Mouse (Mus musculus) cerebral cortex, adult 2 months (tissue): ENCODE measurements around the gene Meiob.

Experiments used
- WGBS: fragments of 180-500 bp; shearing (Covaris S2); methylation state at CpG from one replicate; pipeline ENCODE4 v1.1.7; 2018; 5-methylcytosine and 5-hydroxymethylcytosine counted together

Meiob gene

DNA sequence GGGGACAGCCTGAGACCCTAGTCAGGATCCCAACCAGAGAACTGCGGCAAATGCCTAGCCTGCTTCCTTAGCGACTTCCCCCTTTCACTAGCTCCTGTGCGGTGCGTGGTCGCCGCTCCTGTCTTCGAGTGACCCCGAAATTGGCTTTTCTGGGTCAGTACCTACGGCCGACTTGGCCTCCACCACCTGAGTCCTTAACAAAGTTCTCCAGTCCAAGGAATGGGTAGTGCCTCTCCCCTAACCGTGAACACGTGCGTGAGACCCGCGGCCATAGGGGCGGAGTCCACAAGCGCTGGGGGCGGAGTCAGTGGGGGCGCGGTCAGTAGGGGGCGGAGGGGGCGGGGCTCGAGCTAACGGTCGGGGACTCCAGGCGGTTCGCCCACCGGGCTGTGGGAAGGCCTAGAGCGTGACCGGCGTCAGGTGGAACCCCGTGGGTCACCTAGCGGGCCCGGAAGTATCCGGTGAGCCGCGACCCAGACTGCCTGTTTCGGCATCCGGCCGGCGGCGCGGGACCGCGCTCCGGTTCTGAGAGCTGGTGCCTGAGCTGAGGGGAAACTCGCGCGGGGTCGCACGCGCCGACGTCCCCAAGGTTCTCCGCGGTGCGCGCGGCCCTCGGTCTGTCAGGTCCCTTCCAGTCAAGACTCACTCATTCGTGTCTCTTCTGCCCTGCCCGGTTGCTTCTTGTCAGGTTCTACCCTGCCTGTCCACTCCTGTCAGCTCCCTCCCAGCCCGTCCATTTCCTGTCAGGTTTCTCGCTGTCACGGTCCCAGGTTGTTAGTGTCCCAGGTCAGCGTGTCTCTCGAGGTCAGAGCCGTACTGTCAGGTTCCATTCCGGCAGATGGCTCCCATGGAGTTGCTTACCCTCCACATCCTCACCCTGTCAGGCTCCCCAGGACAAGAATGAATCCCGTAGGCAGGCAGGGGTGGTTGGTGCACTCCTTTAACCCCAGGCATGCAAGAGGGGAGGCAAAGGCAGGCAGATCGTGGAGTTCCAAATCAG is at the start of gene Meiob:
TSS of gene Meiob (plus strand) at position 338 of the 1,000 bp plus-strand sequence.
- WGBS: 2% methylated on average over 71 of the region's 71 CpGs

DNA sequence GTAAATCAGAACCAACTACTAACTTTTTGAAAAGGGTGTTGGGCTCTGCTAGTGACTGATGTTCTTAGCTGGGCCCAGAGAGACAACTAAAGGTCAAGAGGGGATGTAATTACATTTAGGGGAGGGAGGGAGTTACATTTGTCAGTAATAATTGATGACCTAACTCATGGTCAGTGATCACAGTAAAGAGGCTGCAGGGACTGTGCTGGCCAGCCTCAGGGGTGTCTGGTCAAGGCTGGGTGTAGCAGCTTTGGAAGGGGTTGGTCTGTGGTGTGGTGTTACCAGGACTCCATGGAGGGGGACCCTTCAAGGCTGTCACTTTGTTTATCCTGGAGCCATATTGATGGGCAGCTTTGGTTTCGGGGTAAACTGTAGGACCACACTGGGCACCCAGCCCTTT is 46.7 kb upstream of the Meiob start:
- WGBS: 93% methylated on average over 1 of the region's 1 CpGs

DNA sequence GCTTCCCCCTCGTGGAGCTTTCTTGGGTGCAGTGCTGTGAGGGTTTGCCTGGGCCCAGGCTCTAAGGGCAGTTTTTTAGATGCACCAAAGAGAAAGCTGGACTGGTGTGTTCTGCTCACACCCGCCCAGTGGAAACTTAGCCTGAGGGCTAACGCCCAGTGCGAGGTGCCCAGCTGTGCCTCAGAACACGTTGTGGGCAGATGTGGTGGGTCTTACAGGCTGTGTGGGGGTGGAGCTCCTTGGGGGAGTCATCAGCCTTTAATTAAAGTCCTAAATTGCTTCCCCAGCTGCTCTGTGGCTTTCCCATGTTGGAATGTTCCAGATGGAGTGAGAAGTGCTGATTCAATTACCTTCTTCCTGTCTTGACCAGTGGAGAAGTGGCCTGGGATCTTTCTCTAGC is 43.0 kb upstream of the Meiob start:
- 58% methylated on average over 5 of the region's 5 CpGs for WGBS

DNA sequence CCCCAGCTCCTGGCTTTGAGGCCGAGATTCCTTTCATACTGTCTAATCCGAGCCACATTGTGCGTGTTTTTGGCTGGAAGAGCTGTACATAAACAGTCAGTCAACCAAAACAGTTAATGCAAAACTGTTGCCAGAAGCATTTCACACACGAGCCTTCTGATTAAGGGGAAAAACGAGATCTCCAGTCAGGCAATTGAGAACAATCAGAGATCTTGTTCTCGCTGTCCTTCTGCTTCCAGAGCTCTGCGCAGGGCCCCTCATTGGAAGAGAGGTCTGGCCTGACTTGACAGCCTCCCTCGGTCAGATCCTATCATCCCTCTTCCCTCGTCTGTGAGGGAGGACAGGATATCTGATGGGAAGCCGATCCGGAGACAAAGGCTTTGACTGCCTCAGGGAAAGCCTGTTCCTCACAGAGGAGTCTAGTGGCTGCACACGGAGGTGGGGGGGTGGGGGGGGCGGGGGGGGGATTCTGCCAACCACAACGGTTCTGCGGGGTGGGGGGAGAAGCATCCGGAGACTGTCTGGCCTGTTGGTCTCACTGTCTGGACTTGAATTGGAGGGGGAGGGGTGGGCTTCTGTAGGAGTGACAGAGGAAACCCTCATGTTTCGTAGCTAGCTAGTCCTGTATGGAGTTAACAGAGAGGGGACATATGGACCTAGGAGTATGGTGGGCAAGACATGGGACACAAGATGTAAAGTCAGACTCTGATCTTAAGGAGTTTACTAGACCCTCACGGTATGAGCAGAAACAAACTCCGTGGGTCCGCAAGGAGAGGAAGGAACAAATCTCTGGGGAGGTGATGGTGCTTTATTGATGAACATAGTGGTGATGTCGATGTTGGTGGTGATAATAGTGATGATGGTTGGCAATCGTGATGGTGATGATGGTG is 38.8 kb upstream of the Meiob start:
- WGBS: 50% methylated on average over 21 of the region's 22 CpGs

DNA sequence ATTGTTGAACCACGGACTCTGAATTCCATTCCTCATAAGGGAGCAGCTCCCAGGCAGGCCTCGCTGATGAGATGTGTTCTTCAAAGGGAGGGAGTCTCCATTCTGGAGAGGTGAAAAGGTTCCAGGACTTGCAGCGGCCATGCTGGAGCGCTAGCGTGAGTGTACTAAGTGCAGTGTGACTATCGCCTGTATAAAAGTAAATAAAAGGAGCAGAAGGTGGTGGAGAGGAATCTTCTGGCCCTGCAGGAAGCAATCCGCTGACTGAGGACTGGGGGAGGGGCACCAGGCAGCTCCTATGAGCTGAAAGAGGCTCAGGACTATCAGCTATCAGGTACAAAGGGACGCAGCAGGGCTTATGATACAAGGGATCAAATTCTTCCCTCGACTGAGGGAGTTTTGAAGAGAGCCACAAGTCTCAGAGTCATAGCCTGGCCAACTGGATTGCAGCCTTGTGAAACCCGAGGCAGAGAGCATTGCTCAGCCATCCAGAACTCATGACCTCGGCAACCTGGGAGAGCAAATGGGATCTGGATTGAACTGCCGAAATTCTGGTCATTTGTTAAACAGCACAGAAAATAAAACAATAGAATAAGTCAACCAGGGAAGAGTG is 37.7 kb upstream of the Meiob start:
- 50% methylated on average over 12 of the region's 12 CpGs for WGBS

DNA sequence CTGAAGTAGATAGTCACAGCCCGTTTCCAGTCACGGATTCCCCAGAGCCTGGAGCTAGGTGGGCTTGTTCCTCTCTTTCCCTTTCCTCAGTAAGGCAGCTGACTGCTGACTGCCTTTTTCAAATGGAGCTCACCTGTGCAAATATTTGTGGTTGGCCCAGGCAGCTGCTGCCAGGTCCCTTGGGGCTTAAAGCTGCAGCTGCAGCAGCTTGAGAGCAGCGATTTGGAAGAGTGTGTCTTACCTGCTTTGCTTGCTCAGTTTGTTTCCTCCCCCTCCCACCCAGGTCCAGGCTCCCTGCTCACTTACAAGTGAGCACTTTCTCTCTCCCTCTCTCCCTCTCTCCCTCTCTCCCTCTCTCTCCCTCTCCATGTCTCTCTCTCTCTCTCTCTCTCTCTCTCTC is 34.9 kb upstream of the Meiob start:
- WGBS: 55% methylated on average over 3 of the region's 3 CpGs

DNA sequence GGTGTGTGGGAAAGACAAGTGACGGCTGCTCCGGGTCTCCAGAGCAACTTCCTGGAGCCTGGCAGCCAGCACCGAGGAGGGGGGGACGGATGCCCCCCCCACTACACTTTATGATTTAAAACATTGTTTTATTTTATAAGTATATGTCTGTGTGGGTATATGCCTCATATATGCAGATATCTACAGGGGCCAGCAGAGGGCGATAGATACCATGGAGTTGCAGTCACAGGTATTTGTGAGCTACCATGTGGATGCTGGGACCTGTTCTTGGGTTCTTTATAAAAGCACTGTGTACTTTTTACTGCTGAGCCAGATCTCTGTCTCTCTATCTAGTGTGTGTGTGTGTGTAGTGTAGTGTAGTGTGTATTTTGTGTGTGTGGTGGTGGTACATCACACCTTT is 30.8 kb upstream of the Meiob start:
- WGBS: 82% methylated on average over 5 of the region's 5 CpGs

DNA sequence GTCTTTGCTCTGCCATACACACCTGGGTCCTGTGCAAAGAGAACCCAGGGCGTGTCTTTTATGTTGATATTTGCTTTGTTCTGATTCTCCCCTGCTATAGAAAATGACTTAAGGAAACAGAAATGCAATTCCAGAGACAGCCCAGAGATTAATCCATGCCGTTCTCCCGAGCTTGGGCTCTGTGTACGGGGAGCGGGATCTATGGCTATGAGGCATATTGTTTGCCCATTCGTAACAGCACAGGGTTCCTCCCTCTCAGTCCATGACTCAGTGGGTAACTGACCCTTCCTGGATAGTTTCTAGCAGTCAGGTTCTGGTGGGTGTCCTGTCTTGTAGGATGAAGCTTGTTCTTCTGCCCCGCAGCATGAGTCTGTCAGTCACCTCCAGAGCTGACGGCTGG is 28.9 kb upstream of the Meiob start:
- 85% methylated on average over 8 of the region's 8 CpGs for WGBS

DNA sequence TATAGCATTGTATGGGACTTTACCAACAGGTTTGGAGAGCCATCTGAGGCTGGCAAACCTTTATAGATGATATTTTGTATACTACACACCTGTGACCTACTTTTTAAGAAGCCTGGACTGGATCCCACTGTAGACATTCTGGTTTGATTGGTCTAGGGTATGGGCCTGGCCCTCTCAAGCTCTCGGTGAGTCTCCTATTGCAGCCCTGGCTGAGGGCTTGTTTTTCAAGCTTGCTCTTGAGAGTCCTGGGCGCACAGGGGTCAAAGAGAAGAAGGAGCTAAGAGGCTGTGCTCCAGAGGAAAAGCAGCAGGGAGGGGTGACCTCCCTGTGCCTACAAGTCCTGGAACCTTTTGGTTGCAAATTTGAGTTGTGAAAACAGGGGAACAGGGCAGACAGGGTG is 27.0 kb upstream of the Meiob start:
- 75% methylated on average over 2 of the region's 2 CpGs for WGBS

DNA sequence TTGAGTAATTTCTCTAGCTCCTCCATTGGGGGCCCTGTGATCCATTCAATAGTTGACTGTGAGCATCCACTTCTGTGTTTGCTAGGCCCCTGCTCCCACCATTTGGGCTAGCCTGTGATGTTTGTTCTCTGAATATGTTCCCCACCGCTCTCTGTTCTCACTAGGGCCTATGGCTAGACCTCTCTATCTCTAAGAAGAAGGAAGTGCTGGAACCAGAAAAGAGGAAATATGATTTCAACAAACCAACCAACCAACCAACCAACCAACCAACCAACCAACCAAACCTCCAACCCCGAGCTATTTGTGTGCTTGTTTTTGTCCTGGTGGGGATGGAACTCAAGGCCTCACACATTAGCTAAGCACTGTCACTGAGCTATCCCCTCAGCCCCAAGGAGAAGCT is 23.3 kb upstream of the Meiob start:
- WGBS: 98% methylated on average over 2 of the region's 2 CpGs

DNA sequence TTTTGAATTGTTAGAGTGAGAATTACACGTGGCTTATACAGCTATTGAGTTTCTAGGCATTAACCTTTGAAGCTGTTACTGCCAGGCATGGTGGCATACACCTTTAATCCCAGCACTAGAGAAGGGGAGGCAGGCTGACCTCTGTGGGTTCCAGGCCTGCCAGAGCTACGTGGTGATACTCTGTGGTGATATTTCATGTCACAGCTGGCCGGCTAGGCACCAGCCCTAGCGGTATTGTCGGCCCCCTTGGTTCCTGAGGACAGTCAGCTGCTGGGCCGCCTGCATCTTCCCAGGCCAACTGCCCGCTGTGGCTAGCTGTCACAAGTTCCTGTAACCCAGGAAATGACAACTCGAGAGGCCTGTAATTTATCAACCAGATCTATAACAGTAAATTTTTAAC is 11.9 kb upstream of the Meiob start:
- WGBS: 78% methylated on average over 8 of the region's 8 CpGs

DNA sequence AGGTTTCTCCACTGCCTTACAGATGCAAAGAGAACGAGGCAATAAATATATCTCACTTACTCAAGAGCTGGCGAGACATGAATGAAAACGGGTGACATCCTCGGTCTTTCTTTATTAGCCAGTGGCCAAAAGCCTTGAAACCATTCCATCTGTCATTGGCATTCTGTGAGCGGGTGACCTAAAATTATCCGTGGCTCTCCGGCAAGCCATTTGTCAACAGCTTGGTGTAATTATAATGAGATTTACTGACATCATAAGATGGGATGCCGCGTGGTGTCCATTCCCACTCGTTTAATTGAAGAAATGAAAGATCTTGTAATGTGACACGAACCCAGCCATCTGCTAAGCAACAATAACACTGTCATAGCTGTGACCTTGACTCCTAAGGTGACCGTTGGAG is 9.3 kb upstream of the Meiob start:
- 66% methylated on average over 12 of the region's 12 CpGs for WGBS

DNA sequence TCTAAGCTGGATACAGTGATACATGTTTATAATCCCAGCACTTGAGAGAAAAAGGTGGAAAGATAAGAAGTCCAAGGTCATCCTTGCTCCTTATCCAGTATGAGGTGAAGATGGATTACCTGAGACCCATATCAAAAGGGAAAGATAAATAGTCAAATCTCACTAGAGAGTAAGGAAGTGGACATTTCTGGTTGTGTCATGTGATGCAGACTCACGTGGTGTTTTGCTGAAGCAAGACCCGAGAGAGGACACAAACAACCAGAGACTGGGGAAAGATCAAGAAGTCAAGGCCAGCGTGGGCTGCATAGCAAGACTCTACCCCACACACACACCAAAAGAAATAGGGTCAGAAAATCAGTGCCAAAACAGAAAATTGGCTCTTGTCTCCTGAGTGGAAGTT is 7.1 kb upstream of the Meiob start:
- 71% methylated on average over 3 of the region's 3 CpGs for WGBS

DNA sequence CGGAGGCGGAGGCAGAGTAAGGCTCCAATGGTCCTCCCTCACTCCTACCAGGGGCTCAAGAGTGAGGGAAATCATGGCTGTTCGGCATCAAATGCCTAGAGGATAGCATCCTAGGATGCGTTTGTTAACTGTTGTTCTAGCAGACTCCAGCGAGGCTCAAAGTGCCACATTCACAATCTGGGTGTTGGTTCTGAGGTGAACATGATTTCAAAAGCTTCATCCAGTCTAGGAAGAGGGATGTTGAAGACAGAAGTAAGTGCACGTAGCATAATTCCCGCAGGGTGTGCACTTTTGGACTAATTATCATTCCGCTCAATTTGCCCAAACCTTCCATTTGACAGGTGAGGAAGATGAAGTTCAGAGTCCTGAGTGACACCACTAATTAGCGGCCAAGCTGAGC is 5.9 kb upstream of the Meiob start:
- WGBS: 62% methylated on average over 9 of the region's 9 CpGs

DNA sequence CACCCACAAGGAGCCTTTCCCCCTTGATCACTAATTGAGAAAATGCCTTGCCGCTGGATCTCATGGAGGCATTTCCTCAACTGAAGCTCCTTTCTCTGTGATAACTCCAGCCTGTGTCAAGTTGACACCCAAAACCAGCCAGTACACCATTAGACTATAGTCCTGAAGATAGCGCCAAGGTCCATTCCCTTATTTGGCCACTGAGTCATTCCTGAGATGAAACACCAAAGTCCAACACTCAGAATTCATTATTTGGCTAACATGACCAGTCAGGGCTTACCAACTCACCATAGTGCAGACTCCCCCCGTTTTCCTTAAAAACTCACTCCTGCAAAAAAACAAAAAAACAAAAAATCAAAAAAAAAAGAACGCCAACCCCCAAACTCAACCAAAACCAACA is 4.6 kb upstream of the Meiob start:
- 88% methylated on average over 4 of the region's 4 CpGs for WGBS

DNA sequence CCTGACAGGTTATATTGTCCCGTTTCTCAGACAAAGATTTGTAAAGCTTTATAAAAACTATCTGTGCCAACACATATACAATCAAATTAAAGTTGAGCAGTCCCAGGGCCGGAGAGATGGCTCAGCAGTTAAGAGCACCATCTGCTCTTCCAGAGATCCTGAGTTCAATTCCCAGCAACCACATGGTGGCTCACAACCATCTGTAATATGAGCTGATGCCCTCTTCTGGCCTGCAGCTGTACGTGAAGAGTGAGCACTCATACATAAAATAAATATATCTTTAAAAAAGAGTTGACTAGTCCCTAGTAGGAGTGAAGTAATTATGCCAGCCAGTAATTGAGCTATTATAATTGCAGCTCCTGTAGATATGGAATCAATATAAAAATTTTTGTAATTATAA is 3.6 kb upstream of the Meiob start:
- 66% methylated on average over 3 of the region's 3 CpGs for WGBS

DNA sequence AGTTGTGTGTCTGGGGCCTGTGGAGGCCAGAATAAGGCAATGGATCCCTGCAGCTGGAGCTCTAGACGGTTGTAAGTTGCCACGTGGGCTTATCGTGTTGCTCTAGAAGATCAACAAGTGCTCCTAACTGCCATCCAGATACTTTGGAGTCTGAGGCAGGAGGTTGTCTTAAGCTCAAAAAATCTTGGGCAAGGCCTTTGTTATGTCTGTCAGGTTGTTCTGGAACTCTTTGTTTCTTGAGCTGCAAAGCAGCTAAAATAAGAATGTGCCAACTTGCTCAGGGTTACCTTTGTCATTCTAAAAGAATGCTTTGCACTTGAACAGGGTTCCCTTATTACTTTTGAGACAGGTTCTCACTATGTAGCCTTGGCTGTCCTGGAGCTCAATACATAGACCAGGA is 7.1 kb downstream of the Meiob start:
- WGBS: 85% methylated on average over 3 of the region's 3 CpGs

DNA sequence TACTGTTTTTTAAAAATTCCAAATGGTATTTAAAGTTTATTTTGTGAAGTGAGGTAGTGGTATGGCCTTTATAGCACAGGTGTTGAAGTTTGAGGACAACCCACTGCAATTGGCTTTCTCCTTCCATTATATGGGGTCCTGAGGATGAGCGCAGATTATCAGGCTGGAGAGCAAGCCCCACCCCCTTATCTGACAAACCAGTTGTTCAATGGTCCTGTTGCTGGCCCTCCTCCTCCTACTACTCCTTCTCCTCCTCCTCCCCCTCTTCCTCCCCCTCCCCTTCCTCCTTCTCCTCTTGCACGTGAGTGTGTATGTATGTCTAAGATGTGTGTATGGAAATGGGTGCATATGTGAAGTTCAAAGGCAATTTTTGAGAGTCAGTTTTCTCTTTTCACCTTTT is 8.1 kb downstream of the Meiob start:
- WGBS: 57% methylated on average over 2 of the region's 2 CpGs

DNA sequence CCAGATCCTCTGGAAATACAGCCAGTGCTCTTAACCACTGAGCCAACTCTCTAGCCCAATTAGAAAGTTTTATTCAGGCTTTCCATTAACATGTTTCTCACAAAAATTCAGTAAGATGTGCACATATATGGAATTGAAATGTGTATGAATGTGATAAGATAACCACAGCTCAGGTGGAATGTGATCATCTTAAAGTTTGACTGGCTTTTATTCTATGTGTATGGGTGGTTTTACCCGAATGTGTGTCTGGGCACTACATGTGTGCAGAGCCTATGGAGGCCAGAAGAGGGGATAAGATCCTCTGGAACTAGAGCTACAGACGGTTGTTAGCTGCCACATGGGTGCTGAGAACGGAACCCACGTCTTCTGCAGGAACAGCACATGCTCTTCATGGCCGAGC is 11.2 kb downstream of the Meiob start:
- 82% methylated on average over 5 of the region's 5 CpGs for WGBS

DNA sequence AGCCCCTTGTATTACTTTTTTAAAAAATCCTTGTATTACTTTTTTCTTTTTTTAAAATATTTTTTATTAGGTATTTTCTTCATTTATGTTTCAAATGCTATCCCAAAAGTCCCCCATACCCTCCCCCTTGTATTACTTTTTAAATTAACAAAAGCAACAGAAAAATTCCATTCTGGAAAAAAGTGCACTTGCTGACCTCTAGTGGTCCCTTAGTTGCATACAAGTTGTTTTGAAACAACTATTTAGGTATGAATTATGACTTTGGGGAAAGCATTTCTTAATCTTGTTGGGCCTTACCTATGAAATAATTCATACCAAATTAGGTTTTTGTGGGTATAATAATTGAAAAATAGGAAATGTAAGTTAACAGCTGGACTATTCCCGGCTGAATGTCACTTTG is 13.4 kb downstream of the Meiob start:
- WGBS: 44% methylated on average over 1 of the region's 1 CpGs

DNA sequence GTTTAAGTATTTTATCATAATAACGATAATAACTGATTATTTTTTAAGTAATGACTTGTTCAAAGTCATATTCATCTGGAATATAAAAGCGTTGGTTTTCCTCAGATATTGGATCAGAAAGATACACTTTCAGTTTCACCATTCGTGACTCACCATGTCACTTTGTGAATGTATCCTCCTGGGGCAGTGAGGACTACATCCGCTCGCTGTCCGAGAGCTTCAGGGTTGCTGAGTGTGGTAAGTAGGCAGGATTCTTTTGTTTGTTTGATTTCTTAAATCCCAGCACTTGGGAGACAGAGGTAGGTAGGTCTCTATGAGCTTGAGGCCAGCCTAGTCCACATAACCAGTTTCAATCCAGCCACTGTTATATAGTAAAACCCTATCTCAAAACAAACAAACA is 14.1 kb downstream of the Meiob start:
- WGBS: 56% methylated on average over 6 of the region's 6 CpGs

DNA sequence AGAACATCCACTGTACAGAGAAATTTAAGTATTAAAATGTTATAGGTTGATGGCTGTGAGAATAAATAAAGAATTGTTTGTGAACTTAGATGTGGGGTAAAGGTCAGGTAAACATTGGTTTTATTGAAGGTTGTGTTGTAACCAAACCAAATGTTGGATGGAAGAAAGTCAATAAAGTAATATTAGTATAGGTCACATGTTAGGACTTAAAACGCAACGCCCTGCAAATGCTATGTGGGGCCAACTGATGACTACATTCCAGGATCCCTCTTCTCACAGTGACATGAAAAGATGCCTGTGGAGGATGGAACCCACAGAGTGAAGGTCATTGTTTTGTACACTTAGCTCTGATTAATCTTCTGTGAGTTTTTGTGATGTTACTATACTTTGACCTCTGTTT is 15.4 kb downstream of the Meiob start:
- WGBS: 74% methylated on average over 2 of the region's 2 CpGs
